Mouse (Mus musculus): ENCODE data around the gene Psmc5. TPM values are rescaled to one million over a fixed set of nuclear protein-coding genes. Genes with fewer than 3 reads are reported as not detected.

The Psmc5 gene
- polyA plus RNA-seq, 2 experiments = 107 to 123 TPM

- Histone ChIP-seq H3K4me1 (replicated peaks; ENCODE audit: control insufficient read depth in 2 of 2, insufficient read depth in 2 of 2, low read length in 1 of 2) (peaks cover 17 to 37% of the 10 kb centered on the region in 2 experiments), H3K27ac (peak overlapping the region; percentile 58), H3K9me3 (ENCODE audit: control insufficient read depth, low read length) (no peaks in the 10 kb centered on the region), H3K4me3 (ENCODE audit: insufficient read depth in 1 of 2, low read depth in 2 of 2, low read length in 2 of 2) (peak overlapping the region; percentile 76 to 85), H3K36me3 (replicated peaks; ENCODE audit: control insufficient read depth, insufficient read depth, low read depth) (peaks cover 3% of the 10 kb centered on the region), H3K27me3 (ENCODE audit: control insufficient read depth, insufficient read depth, low read length) (no peaks in the 10 kb centered on the region), H3K4me2 (ENCODE audit: low read depth) (peak overlapping the region; percentile 92), H3K9ac (replicated peaks) (peak overlapping the region; percentile 95)
- no peak for DNase-seq (ENCODE audit: low read depth in 3 of 3, low spot score in 3 of 3)
- 1% methylated on average over 41 of the region's 41 CpGs for WGBS (ENCODE audit: insufficient replicate concordance)
- TF ChIP-seq EP300 (IDR thresholded peaks at IDR 0.05; ENCODE audit: low read depth) (no peak), CTCF (IDR thresholded peaks at IDR 0.05; ENCODE audit: low read depth) (no peak; the same call in 1 of the 2 replicates)
- ATAC-seq (ENCODE audit: insufficient read depth) = peak; percentile 48
These were observed 16.1 kb downstream of the Psmc5 start for GRCm38 (mm10) chr11:106271794-106272643.

- TF ChIP-seq EP300 (IDR thresholded peaks at IDR 0.05; ENCODE audit: low read depth) = peak; percentile 47
- no peak for TF ChIP-seq CTCF (IDR thresholded peaks at IDR 0.05; ENCODE audit: low read depth)
- no peaks in the 10 kb centered on the region; the same call in 1 of the 2 replicates for H3K36me3 ChIP-seq (replicated peaks; ENCODE audit: control insufficient read depth, insufficient read depth, low read depth)
- WGBS (ENCODE audit: insufficient replicate concordance) = under 1% methylated on average over 72 of the region's 72 CpGs
- no peaks in the 10 kb centered on the region for H3K27me3 ChIP-seq (ENCODE audit: control insufficient read depth, insufficient read depth, low read length)
- peak within 1 kb of the TSS; percentile 92 for H3K4me2 ChIP-seq (ENCODE audit: low read depth)
- H3K27ac ChIP-seq = peak within 1 kb of the TSS; percentile 63
- ATAC-seq (ENCODE audit: insufficient read depth) = peak; percentile 93
- peaks cover 17 to 37% of the 10 kb centered on the region in 2 experiments for H3K4me1 ChIP-seq (replicated peaks; ENCODE audit: control insufficient read depth in 2 of 2, insufficient read depth in 2 of 2, low read length in 1 of 2)
- peak; percentile 98 for DNase-seq (ENCODE audit: low read depth in 3 of 3, low spot score in 3 of 3)
- peak within 1 kb of the TSS; percentile 95 for H3K9ac ChIP-seq (replicated peaks)
- H3K9me3 ChIP-seq (ENCODE audit: control insufficient read depth, low read length) = no peaks in the 10 kb centered on the region
- peak within 1 kb of the TSS; percentile 76 to 85 for H3K4me3 ChIP-seq (ENCODE audit: insufficient read depth in 1 of 2, low read depth in 2 of 2, low read length in 2 of 2)
These were observed 16.8 kb downstream of the Psmc5 start, which contains the start of gene Smarcd2 for GRCm38 (mm10) chr11:106272644-106273310. TSS of gene Smarcd2 (minus strand) at chr11:106272972.

- ATAC-seq (ENCODE audit: insufficient read depth) (peak; percentile 9; the same call in 1 of the 2 replicates), DNase-seq (ENCODE audit: low read depth in 3 of 3, low spot score in 3 of 3) (no peak)
- 7% methylated on average over 16 of the region's 16 CpGs for WGBS (ENCODE audit: insufficient replicate concordance)
These were observed 17.3 kb downstream of the Psmc5 start for GRCm38 (mm10) chr11:106273311-106273684.

DNA sequence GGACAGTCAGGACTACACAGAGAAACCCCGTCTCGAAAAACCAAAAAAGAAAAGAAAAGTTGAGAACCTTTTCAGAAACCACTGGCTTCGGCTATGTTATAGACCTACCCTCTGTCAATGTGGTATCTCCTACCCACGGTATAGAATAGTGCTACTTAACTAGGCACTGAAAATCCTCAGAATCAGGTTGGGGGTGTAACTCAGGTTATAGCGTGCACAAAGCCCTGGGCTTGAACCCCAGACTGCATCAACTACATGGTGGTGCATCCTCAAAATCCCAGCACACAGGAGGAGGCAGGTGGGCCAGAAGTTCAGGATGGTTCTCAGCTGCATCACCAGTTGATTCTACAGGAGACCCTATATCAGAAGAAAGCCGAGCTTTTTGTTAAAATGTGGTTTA is 17.9 kb downstream of the Psmc5 start:
- no peaks in the 10 kb centered on the region for H3K36me3 ChIP-seq (replicated peaks; ENCODE audit: control insufficient read depth, insufficient read depth, low read depth)
- H3K4me3 ChIP-seq (ENCODE audit: insufficient read depth in 1 of 2, low read depth in 2 of 2, low read length in 2 of 2) = peak overlapping the region in 1 of 2 experiments; percentile 85; a peak in 1 of 4 replicates
- TF ChIP-seq CTCF (IDR thresholded peaks at IDR 0.05; ENCODE audit: low read depth) (no peak), EP300 (IDR thresholded peaks at IDR 0.05; ENCODE audit: low read depth) (no peak)
- ATAC-seq (ENCODE audit: insufficient read depth) (no peak), DNase-seq (ENCODE audit: low read depth in 3 of 3, low spot score in 3 of 3) (no peak)
- peak overlapping the region; percentile 87 for H3K4me2 ChIP-seq (ENCODE audit: low read depth)
- peaks cover 17 to 34% of the 10 kb centered on the region in 2 experiments for H3K4me1 ChIP-seq (replicated peaks; ENCODE audit: control insufficient read depth in 2 of 2, insufficient read depth in 2 of 2, low read length in 1 of 2)
- H3K9me3 ChIP-seq (ENCODE audit: control insufficient read depth, low read length) = no peaks in the 10 kb centered on the region
- WGBS (ENCODE audit: insufficient replicate concordance) = 80% methylated on average over 6 of the region's 6 CpGs
- no peaks in the 10 kb centered on the region for H3K27me3 ChIP-seq (ENCODE audit: control insufficient read depth, insufficient read depth, low read length)
- H3K9ac ChIP-seq (replicated peaks) = no peak overlapping the region
- no peak overlapping the region for H3K27ac ChIP-seq

More at GRCm38 (mm10) chr11:106273311-106273684, 17.3 kb downstream of the Psmc5 start:
- peak overlapping the region; percentile 87 for H3K4me2 ChIP-seq (ENCODE audit: low read depth)
- H3K4me1 ChIP-seq (replicated peaks; ENCODE audit: control insufficient read depth in 2 of 2, insufficient read depth in 2 of 2, low read length in 1 of 2) = peaks cover 17 to 37% of the 10 kb centered on the region in 2 experiments
- H3K27ac ChIP-seq = peak overlapping the region; percentile 63
- peak overlapping the region; percentile 66 for H3K9ac ChIP-seq (replicated peaks)
- H3K27me3 ChIP-seq (ENCODE audit: control insufficient read depth, insufficient read depth, low read length) = no peaks in the 10 kb centered on the region
- peak overlapping the region; percentile 67 to 85 for H3K4me3 ChIP-seq (ENCODE audit: insufficient read depth in 1 of 2, low read depth in 2 of 2, low read length in 2 of 2)
- H3K9me3 ChIP-seq (ENCODE audit: control insufficient read depth, low read length) = no peaks in the 10 kb centered on the region
- no peaks in the 10 kb centered on the region for H3K36me3 ChIP-seq (replicated peaks; ENCODE audit: control insufficient read depth, insufficient read depth, low read depth)
- TF ChIP-seq EP300 (IDR thresholded peaks at IDR 0.05; ENCODE audit: low read depth) = no peak
- no peak for TF ChIP-seq CTCF (IDR thresholded peaks at IDR 0.05; ENCODE audit: low read depth)

GRCm38 (mm10) chr11:106274374-106274773 is 18.4 kb downstream of the Psmc5 start:
- Histone ChIP-seq H3K4me1 (replicated peaks; ENCODE audit: control insufficient read depth in 2 of 2, insufficient read depth in 2 of 2, low read length in 1 of 2) (peaks cover 13 to 30% of the 10 kb centered on the region in 2 experiments), H3K27ac (no peak overlapping the region)
- TF ChIP-seq EP300 (IDR thresholded peaks at IDR 0.05; ENCODE audit: low read depth) = no peak
- TF ChIP-seq CTCF (IDR thresholded peaks at IDR 0.05; ENCODE audit: low read depth) = no peak

More at GRCm38 (mm10) chr11:106274374-106274773, 18.4 kb downstream of the Psmc5 start:
- DNase-seq (ENCODE audit: low read depth in 3 of 3, low spot score in 3 of 3) (no peak), ATAC-seq (ENCODE audit: insufficient read depth) (no peak)
- Histone ChIP-seq H3K27me3 (ENCODE audit: control insufficient read depth, insufficient read depth, low read length) (no peaks in the 10 kb centered on the region), H3K9me3 (ENCODE audit: control insufficient read depth, low read length) (no peaks in the 10 kb centered on the region), H3K9ac (replicated peaks) (no peak overlapping the region), H3K4me2 (ENCODE audit: low read depth) (no peak overlapping the region), H3K36me3 (replicated peaks; ENCODE audit: control insufficient read depth, insufficient read depth, low read depth) (no peaks in the 10 kb centered on the region), H3K4me3 (ENCODE audit: insufficient read depth in 1 of 2, low read depth in 2 of 2, low read length in 2 of 2) (no peak overlapping the region)
- 65% methylated on average over 1 of the region's 1 CpGs for WGBS (ENCODE audit: insufficient replicate concordance)
